Mouse (Mus musculus) liver, embryonic 14.5 days (tissue): ENCODE measurements at regions not wholly inside any gene's neighbourhood (a gene's known extent, or its start where the extent isn't known, plus 50 kb on each side); places are given as distances from the start of the nearest gene placed in this dataset.

Source experiments
- ATAC-seq: fragments of 200-750 bp; cut with Nextera tagmentation; 2 replicates; pipeline ENCODE4 v1.8.0; 2017; ENCODE audit warnings: moderate number of reproducible peaks, mild to moderate bottlenecking, moderate library complexity; ENCODE audit not compliant: insufficient read depth
- DNase-seq, 3 experiments: peaks; one replicate each; pipeline ENCODE4 v3.0.0-alpha.2; 2012 to 2013; ENCODE audit warnings: low read depth in 3 of 3, low spot score in 3 of 3
- H3K27ac ChIP-seq: fragments of 300-500 bp; sonication (generic); 2 replicates; pipeline ENCODE4 v1.5.1; 2014; ENCODE audit warnings: moderate library complexity, mild to moderate bottlenecking, control low read depth, inconsistent platforms
- H3K27me3 ChIP-seq: fragments of 300-500 bp; sonication (generic); 2 replicates; pipeline ENCODE4 v1.6.1; 2014; ENCODE audit warnings: mild to moderate bottlenecking, low read length, moderate library complexity; ENCODE audit not compliant: control insufficient read depth, insufficient read depth
- H3K36me3 ChIP-seq: fragments of 300-500 bp; sonication (generic); replicated peaks from 2 replicates; pipeline ENCODE4 v1.6.1; 2014; ENCODE audit warnings: low read depth; ENCODE audit not compliant: control insufficient read depth, insufficient read depth
- H3K4me1 ChIP-seq, 2 experiments: fragments of 200-500 bp in 1 of 2; fragments of 300-500 bp in 1 of 2; sonication (generic) in 1 of 2; replicated peaks; 2 replicates each; pipeline ENCODE4 v1.6.1; 2012 to 2014; ENCODE audit warnings: antibody characterized with exemption in 1 of 2, inconsistent platforms in 1 of 2, low read length in 1 of 2; ENCODE audit not compliant: control insufficient read depth in 2 of 2, insufficient read depth in 2 of 2
- H3K4me2 ChIP-seq: fragments of 300-500 bp; sonication (generic); 2 replicates; pipeline ENCODE4 v1.6.1; 2014; ENCODE audit warnings: low read depth, mild to moderate bottlenecking, control low read depth, moderate library complexity
- H3K4me3 ChIP-seq, 2 experiments: fragments of 200-500 bp in 1 of 2; fragments of 300-500 bp in 1 of 2; sonication (generic) in 1 of 2; 2 replicates each; pipeline ENCODE4 v1.5.1; 2012 to 2014; ENCODE audit warnings: low read depth in 2 of 2, low read length in 2 of 2, mild to moderate bottlenecking in 2 of 2, control low read depth in 1 of 2, inconsistent platforms in 1 of 2, moderate library complexity in 1 of 2; ENCODE audit not compliant: insufficient read depth in 1 of 2
- H3K9ac ChIP-seq: fragments of 300-500 bp; sonication (generic); replicated peaks from 2 replicates; pipeline ENCODE4 v1.6.1; 2014; ENCODE audit warnings: mild to moderate bottlenecking, control low read depth, moderate library complexity
- H3K9me3 ChIP-seq: fragments of 300-500 bp; sonication (generic); 2 replicates; pipeline ENCODE4 v1.6.1; 2016; ENCODE audit warnings: low read length, mixed read lengths; ENCODE audit not compliant: control insufficient read depth
- CTCF ChIP-seq: IDR thresholded peaks from 2 replicates; pipeline ENCODE4 v1.5.1; 2016; ENCODE audit warnings: antibody characterized with exemption, low read depth, control low read depth
- EP300 ChIP-seq: IDR thresholded peaks from 2 replicates; pipeline ENCODE4 v1.6.1; 2016; ENCODE audit warnings: antibody characterized with exemption, low read depth
- WGBS: fragments of 180-500 bp; shearing (Covaris S2); extraction: QIAGEN DNeasy Blood & Tissue Kit; methylation state at CpG from one replicate; pipeline ENCODE4 v1.1.7; 2014; ENCODE audit not compliant: insufficient replicate concordance; 5-methylcytosine and 5-hydroxymethylcytosine counted together

DNA sequence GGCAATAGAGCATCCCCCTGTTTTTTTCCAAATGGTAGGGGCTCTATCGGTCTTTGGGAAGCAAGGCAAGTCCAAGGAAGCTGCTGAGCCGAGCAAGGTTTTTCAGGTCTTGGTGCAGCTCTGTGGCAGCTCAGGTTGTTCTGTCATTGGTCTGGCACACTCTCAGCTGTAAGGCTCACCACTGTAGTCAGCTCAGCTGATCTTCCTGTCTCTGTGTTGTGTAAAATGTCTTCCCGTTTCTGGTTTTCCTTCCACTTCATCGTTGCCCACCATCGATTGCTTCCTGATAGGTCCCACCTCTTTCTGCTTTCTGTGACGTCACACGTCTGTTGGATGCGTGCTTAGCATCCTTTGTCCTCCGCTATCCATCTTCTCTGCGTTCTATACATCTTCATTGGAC, 96.2 kb downstream of the D16Ertd472e start:
- Histone ChIP-seq H3K27me3 (no peaks in the 10 kb centered on the region), H3K4me1 (no peaks in the 10 kb centered on the region), H3K9me3 (no peaks in the 10 kb centered on the region), H3K4me3 (no peak overlapping the region), H3K36me3 (no peaks in the 10 kb centered on the region), H3K27ac (no peak overlapping the region), H3K9ac (no peak overlapping the region), H3K4me2 (no peak overlapping the region)
- DNase-seq (no peak), ATAC-seq (no peak)
- WGBS: 61% methylated on average over 10 of the region's 10 CpGs
- no peak for TF ChIP-seq EP300
- TF ChIP-seq CTCF: no peak

DNA sequence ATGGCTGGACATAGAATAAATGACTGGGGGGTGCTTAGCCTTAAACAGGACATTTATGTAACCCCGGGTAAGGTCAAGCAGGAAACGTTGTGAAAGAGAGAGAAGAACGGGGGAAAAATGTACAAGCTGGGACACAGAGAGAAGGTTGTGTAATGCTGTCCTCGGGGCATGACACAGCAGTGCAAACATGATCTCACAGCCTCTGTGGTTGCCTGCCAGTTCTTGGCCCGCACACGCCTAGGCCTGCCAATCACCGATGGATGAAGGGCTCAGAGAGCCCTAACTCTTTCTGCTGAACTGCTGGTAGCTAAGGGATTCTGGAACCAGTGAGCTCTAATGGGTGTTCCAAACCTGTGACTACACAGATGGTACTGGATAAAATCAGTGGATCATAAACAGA, 96.5 kb upstream of the Btg3 start:
- H3K27me3 ChIP-seq: no peaks in the 10 kb centered on the region
- no peak overlapping the region for H3K27ac ChIP-seq
- no peak overlapping the region for H3K4me3 ChIP-seq
- H3K4me2 ChIP-seq: no peak overlapping the region
- H3K4me1 ChIP-seq: peaks cover 0 to 5% of the 10 kb centered on the region in 2 experiments; a peak in 1 of 4 replicates
- no peak for TF ChIP-seq CTCF
- 23% methylated on average over 7 of the region's 7 CpGs for WGBS
- ATAC-seq (peak; percentile 90), DNase-seq (peak; percentile 26 to 33 (median 31))
- H3K36me3 ChIP-seq: no peaks in the 10 kb centered on the region
- H3K9me3 ChIP-seq: no peaks in the 10 kb centered on the region
- no peak overlapping the region for H3K9ac ChIP-seq

DNA sequence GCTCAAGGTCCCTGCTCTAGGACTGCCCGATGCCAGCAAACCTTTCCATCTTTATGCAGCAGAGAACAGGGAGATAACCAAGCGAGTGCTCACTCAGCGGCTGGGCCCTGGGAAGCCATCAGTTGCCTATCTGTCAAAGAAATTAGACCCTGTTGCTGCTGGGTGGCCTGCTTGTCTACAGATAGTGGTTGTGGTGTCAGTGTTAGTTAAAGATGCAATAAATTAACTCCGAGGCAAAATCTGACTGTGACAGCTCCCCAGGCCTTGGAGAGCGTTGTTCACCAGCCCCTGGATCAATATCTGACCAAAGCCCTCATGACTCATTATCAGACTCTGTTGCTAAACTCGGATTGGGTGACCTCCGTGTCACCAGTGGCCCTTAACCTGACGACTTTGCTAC, 83.0 kb upstream of the Btg3 start:
- H3K9me3 ChIP-seq: no peaks in the 10 kb centered on the region
- no peaks in the 10 kb centered on the region for H3K36me3 ChIP-seq
- no peaks in the 10 kb centered on the region for H3K4me1 ChIP-seq
- no peak overlapping the region for H3K9ac ChIP-seq
- H3K4me2 ChIP-seq: no peak overlapping the region
- ATAC-seq (peak; percentile 48), DNase-seq (no peak)
- H3K4me3 ChIP-seq: no peak overlapping the region
- no peaks in the 10 kb centered on the region for H3K27me3 ChIP-seq
- WGBS: 24% methylated on average over 8 of the region's 8 CpGs
- H3K27ac ChIP-seq: no peak overlapping the region
- TF ChIP-seq CTCF: no peak
- no peak for TF ChIP-seq EP300

DNA sequence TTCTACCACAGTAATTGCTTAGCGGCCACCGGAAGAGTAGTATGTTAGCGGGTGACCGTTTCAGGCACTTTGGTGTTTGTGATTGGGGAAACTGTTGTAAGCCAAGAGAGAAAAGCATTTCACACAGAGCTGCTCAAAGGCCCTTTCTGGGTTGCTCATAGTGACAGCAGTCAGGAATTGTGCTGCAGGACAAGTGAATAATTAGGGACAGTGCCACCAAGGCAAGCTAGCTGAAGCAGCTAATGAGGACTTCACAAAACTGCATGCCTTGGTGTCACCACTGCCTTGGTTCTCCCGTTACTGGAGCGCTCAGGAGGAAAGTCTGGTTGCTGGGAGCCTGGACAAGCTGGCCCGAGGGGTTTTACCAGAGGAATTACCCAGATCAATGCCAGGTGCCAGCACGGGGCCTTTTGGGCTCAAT, 80.7 kb upstream of the Btg3 start:
- ATAC-seq: no peak
- no peak overlapping the region for H3K4me3 ChIP-seq
- DNase-seq: no peak
- no peaks in the 10 kb centered on the region for H3K4me1 ChIP-seq
- whole genome bisulfite sequencing: 75% methylated on average over 8 of the region's 8 CpGs
- no peak overlapping the region for H3K9ac ChIP-seq
- H3K4me2 ChIP-seq: no peak overlapping the region
- H3K9me3 ChIP-seq: no peaks in the 10 kb centered on the region
- no peaks in the 10 kb centered on the region for H3K36me3 ChIP-seq
- no peaks in the 10 kb centered on the region for H3K27me3 ChIP-seq
- H3K27ac ChIP-seq: no peak overlapping the region
- TF ChIP-seq EP300 (no peak), CTCF (no peak)

DNA sequence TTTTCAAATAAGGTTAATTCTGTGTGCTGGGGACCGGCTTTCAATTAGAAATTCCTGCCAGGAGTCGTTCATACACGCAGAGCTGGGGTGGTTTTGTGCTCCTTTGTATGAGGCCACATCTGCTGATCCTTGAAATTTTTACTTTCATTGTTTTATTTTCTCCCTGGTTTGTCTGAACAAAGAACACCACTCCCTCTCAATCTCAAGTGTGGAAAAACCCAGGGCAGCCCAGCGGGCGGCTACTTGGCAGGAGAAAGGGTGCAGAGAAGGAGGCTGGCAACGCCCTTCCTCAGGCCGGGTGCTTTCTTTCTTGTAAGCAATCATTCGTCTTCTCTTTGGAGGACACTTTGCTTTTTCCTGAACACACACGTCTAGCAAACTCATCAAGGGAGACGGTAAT, 79.4 kb upstream of the Btg3 start:
- ATAC-seq (no peak), DNase-seq (no peak)
- Histone ChIP-seq H3K9me3 (no peaks in the 10 kb centered on the region), H3K9ac (no peak overlapping the region), H3K27me3 (no peaks in the 10 kb centered on the region), H3K4me2 (no peak overlapping the region), H3K4me3 (no peak overlapping the region), H3K36me3 (no peaks in the 10 kb centered on the region), H3K4me1 (no peaks in the 10 kb centered on the region), H3K27ac (no peak overlapping the region)
- WGBS: 63% methylated on average over 10 of the region's 10 CpGs
- no peak for TF ChIP-seq EP300

DNA sequence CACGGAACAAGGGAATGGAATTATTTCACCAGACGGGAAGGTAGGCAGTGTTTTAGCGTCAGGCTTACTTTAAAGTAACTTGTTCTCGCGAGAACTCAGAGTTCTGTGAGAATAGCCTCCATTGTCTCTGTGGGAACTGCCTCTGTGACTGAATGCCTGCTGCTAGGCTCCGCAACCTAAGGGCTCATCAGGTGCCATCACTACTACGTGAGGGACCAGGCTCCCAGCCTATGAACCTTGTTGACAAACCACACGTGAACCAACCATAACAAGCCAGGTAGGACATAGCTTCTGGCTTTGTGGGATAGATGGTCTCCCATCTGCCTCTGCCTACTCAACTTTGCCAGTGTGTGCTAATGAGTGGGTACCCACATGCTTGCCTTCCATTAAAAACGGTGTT, 77.5 kb upstream of the Btg3 start:
- Histone ChIP-seq H3K27me3 (no peaks in the 10 kb centered on the region), H3K9me3 (no peaks in the 10 kb centered on the region), H3K4me2 (no peak overlapping the region), H3K4me3 (no peak overlapping the region), H3K27ac (no peak overlapping the region), H3K4me1 (no peaks in the 10 kb centered on the region), H3K36me3 (no peaks in the 10 kb centered on the region), H3K9ac (no peak overlapping the region)
- 73% methylated on average over 9 of the region's 9 CpGs for WGBS
- ATAC-seq (no peak), DNase-seq (no peak)
- no peak for TF ChIP-seq EP300
- no peak for TF ChIP-seq CTCF
